ENCODE assay signal across 11 mouse cellular contexts in genomic region chr19:26731809-26732208, GRCm38 (mm10).
DNase-seq lines count a peak whose midpoint lies in the region; ATAC-seq and TF ChIP-seq lines count a peak whose summit lies in the region.
"Had no signal": no experiment of that assay in that cellular context is flagged by ENCODE, and none has a peak within 500 bp of the region (broad histone marks: within the 10 kb centered on the region; RNA-seq: fewer than 3 reads in every experiment).

No protein-coding gene starts in this region.

- no peak overlapping the region for H3K4me3 ChIP-seq in left cerebral cortex, adult 2 months
- no peak overlapping the region for H3K4me3 ChIP-seq in hindbrain, embryonic 14.5 days (replicated peaks; ENCODE audit: low read length)

- no peak for DNase-seq in left cerebral cortex, adult 2 months (ENCODE audit: extremely low spot score in 1 of 2, low spot score in 2 of 2)
- DNase-seq in left cerebral cortex, adult 18-20 months (ENCODE audit: low spot score in 2 of 2), result no peak
- peak; percentile 62 for DNase-seq in Muller cell, postnatal 12 days (ENCODE audit: inconsistent ontology term)
- DNase-seq in hindbrain, embryonic 14.5 days (ENCODE audit: low spot score), result peak; percentile 64
- no peak for DNase-seq in spleen, postnatal 36 days (ENCODE audit: low spot score in 2 of 2)
- DNase-seq in adrenal gland, adult 2 months, result no peak
- no peak for DNase-seq in left cerebral cortex, adult 8-10 months (ENCODE audit: low spot score in 2 of 2)
- DNase-seq: kidney, adult 18-20 months; left cerebral cortex, postnatal 4 days; right cerebral cortex, postnatal 14 days had no signal

- ATAC-seq in CD4-positive, CD25-positive, alpha-beta regulatory T cell, adult 4 months, result peak; percentile 62
- ATAC-seq in hindbrain, embryonic 14.5 days (ENCODE audit: low FRiP score), result no peak

- WGBS in hindbrain, embryonic 14.5 days, result 5% methylated on average over 4 of the region's 4 CpGs

- no peaks in the 10 kb centered on the region for H3K36me3 ChIP-seq in hindbrain, embryonic 14.5 days (replicated peaks; ENCODE audit: control insufficient read depth, insufficient read depth)

- no peaks in the 10 kb centered on the region for H3K27me3 ChIP-seq in hindbrain, embryonic 14.5 days (ENCODE audit: control insufficient read depth, insufficient read depth, low read length)

- H3K27ac ChIP-seq in left cerebral cortex, adult 2 months, result peak overlapping the region; percentile 46; the same call in 1 of the 2 replicates
- H3K27ac ChIP-seq in hindbrain, embryonic 14.5 days, result no peak overlapping the region

- H3K9ac ChIP-seq in hindbrain, embryonic 14.5 days, result no peak overlapping the region

- H3K9me3 ChIP-seq in hindbrain, embryonic 14.5 days (ENCODE audit: control insufficient read depth, low read length), result no peaks in the 10 kb centered on the region

- intact Hi-C loops in left cerebral cortex, adult 2 months (cut with DNase I), result loop anchor here (5.0 kb wide), 2 partner anchors 100 to 695 kb away; partner anchors contain the start of gene Pum3

- no peak overlapping the region for H3K4me2 ChIP-seq in hindbrain, embryonic 14.5 days (replicated peaks)

- H3K4me1 ChIP-seq in hindbrain, embryonic 14.5 days (replicated peaks; ENCODE audit: control insufficient read depth, insufficient read depth, low read length), result 0 out of 2 replicates have a peak, but pooled peaks cover 8% of the 10 kb centered on the region

- TF ChIP-seq CTCF in left cerebral cortex, adult 2 months (IDR thresholded peaks at IDR 0.05), result peak; percentile 63

Comparison
In these comparisons a context has a peak if more than half of its experiments do, and no peak if none do; other contexts are left out.
1. DNase-seq: peak in Muller cell, postnatal 12 days (single experiment) and hindbrain, embryonic 14.5 days (single experiment); none in left cerebral cortex, adult 2 months (0 of 2), left cerebral cortex, adult 18-20 months (0 of 2), spleen, postnatal 36 days (0 of 2), adrenal gland, adult 2 months (single experiment) and left cerebral cortex, adult 8-10 months (0 of 2).